Mouse (Mus musculus): ENCODE measurements at regions not wholly inside any gene's neighbourhood (a gene's known extent, or its start where the extent isn't known, plus 50 kb on each side); places are given as distances from the start of the nearest gene placed in this dataset. TPM values are rescaled to one million over a fixed set of nuclear protein-coding genes. Genes with fewer than 3 reads are reported as not detected.

DNA sequence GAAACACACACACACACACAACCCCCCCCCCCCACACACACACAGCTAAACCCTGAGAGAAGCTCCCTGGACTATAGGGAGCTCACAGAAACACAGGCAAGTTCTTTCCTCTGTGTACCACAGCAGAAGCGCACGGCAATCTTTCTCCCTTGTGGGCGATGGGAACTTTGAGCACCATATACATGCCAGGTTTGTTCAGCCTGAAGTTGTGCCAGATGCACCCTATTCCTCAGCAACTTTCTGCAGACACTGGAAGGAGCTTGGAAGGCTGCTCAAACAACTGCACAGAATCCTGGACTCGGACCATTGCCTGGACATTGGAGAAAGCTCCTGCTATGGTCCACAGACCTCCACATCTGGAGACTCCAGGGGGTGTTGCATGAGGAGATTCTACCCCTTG lies 74.3 kb upstream of the Zcchc13 start:
- DNase-seq (no peak), ATAC-seq (ENCODE audit: insufficient read depth) (peak; percentile 22; the same call in 1 of the 2 replicates)
- Histone ChIP-seq H3K4me1 (ENCODE audit: insufficient read depth) (0 out of 2 replicates have a peak, but pooled peaks cover 6% of the 10 kb centered on the region), H3K27ac (ENCODE audit: low read depth) (peak overlapping the region; percentile 73), H3K27me3 (ENCODE audit: insufficient read depth, low read length) (no peaks in the 10 kb centered on the region), H3K9ac (no peak overlapping the region), H3K4me3 (ENCODE audit: low read depth, low read length) (no peak overlapping the region), H3K4me2 (no peak overlapping the region), H3K9me3 (ENCODE audit: low read depth, low read length) (no peaks in the 10 kb centered on the region), H3K36me3 (ENCODE audit: insufficient read depth) (no peaks in the 10 kb centered on the region)
- no peak for TF ChIP-seq CTCF (IDR thresholded peaks at IDR 0.05; ENCODE audit: low read depth)
- 47% methylated on average over 4 of the region's 4 CpGs for WGBS

DNA sequence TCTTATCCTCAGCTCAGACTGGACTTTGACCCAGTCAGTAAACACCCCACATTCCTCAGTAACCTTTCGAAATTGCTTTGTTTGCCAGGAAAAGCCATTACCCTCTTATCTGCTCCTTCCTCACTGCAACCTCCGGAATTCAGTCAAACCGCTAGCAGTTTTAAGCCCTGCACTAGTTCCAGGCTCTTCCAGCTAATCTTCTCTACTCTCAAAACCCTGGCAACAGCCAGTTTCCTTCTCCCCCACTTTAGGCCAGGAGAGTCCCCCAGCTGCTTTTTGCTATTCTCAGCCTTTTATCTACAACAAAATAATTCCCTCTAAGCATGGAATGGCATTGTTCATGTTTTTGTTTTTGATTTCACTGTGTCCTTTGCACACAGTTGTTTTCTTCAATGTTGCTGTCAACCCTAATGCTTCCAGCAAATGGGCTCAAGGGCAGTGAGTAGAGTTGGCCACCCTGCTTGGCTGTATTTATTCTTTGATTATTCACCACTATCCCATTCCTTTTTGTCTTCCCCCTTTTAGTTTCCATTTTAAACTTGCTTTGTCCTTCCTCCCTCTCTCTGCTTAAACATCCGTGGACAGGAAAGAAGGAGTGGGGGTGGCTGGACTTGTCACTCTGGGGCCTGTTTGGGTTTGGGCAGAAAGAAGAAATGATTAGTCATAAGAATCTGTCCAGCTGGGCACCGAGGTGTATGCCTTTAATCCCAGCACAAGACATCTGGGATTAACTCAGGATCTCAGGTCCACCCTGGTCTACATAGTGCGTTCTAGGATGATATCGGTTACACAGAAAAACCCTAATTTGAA lies 73.5 kb upstream of the Zcchc13 start:
- Histone ChIP-seq H3K4me1 (ENCODE audit: insufficient read depth) (0 out of 2 replicates have a peak, but pooled peaks cover 6% of the 10 kb centered on the region), H3K9ac (no peak overlapping the region), H3K4me2 (peak overlapping the region; percentile 15; the same call in 1 of the 2 replicates), H3K9me3 (ENCODE audit: low read depth, low read length) (no peaks in the 10 kb centered on the region), H3K36me3 (ENCODE audit: insufficient read depth) (no peaks in the 10 kb centered on the region), H3K27me3 (ENCODE audit: insufficient read depth, low read length) (no peaks in the 10 kb centered on the region), H3K27ac (ENCODE audit: low read depth) (peak overlapping the region; percentile 73), H3K4me3 (ENCODE audit: low read depth, low read length) (no peak overlapping the region)
- 34% methylated on average over 7 of the region's 7 CpGs for WGBS
- TF ChIP-seq CTCF (IDR thresholded peaks at IDR 0.05; ENCODE audit: low read depth): no peak
- DNase-seq (peak; percentile 63), ATAC-seq (ENCODE audit: insufficient read depth) (no peak)

DNA sequence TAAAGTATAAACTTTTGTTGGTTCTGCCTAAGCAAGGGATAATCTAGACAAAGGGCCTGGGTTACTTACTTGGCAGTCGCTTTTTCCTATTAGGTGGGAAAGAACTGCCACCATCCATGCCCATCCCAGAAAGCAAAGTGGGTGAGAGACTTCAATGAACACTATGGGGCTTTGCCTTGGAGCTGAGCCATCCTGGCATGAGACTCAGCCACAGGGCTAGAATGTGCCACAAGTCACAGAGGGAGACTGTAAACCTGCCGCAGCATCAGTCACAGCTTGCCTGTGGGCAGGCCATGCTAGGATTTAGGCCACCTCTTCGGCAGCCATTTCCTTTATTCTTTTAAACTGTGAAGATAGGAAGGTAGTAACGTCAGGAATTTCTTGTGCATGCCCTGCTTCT lies 72.9 kb upstream of the Zcchc13 start:
- WGBS: 68% methylated on average over 4 of the region's 4 CpGs
- TF ChIP-seq CTCF (IDR thresholded peaks at IDR 0.05; ENCODE audit: low read depth): no peak
- no peak for DNase-seq
- peaks cover 4% of the 10 kb centered on the region; the same call in 1 of the 2 replicates for H3K36me3 ChIP-seq (ENCODE audit: insufficient read depth)
- H3K4me2 ChIP-seq: no peak overlapping the region
- no peak overlapping the region for H3K4me3 ChIP-seq (ENCODE audit: low read depth, low read length)
- H3K27me3 ChIP-seq (ENCODE audit: insufficient read depth, low read length): no peaks in the 10 kb centered on the region
- H3K4me1 ChIP-seq (ENCODE audit: insufficient read depth): 0 out of 2 replicates have a peak, but pooled peaks cover 6% of the 10 kb centered on the region
- no peaks in the 10 kb centered on the region for H3K9me3 ChIP-seq (ENCODE audit: low read depth, low read length)
- no peak overlapping the region for H3K9ac ChIP-seq
- ATAC-seq (ENCODE audit: insufficient read depth): no peak
- peak overlapping the region; percentile 73 for H3K27ac ChIP-seq (ENCODE audit: low read depth)

DNA sequence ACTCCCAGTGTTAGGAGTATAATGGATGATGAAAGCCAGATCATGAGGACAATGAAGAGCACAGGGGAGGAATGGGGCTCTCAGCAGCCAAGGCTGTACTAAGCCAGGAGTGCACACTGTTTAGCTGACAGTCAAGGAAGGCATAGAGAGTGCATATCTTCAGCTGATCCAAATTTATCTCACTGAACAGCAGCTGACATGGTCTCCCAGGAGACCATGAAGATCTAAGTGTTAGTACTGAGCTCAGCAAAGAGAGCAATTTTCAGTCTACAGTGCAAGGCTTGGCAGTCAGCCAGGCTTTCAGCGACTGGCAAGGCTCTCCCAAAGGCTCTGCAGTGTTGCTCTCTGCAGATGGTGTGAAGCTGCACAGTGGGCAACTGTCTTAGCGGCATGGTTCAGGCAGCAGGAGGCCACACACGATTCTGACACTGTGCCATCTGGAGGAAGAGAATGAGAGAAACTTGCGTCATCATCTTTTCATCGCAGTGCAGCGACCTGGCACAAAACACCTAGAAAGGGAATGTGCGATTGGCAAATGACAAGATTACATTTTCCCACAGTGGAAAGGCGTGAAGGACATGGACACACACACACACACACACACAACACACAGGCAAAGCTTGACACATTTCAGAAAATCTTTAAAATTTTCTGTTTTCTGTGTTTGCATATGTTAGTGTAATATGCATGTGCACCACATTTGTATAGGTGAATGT lies 66.7 kb upstream of the Zcchc13 start:
- Histone ChIP-seq H3K27me3 (ENCODE audit: insufficient read depth, low read length) (no peaks in the 10 kb centered on the region), H3K9me3 (ENCODE audit: low read depth, low read length) (no peaks in the 10 kb centered on the region), H3K36me3 (ENCODE audit: insufficient read depth) (peaks cover 9% of the 10 kb centered on the region), H3K9ac (no peak overlapping the region), H3K27ac (ENCODE audit: low read depth) (0 out of 2 replicates have a peak overlapping the region, but pooled peaks have one; percentile 25), H3K4me2 (no peak overlapping the region), H3K4me3 (ENCODE audit: low read depth, low read length) (no peak overlapping the region), H3K4me1 (ENCODE audit: insufficient read depth) (no peaks in the 10 kb centered on the region)
- TF ChIP-seq CTCF (IDR thresholded peaks at IDR 0.05; ENCODE audit: low read depth): no peak
- 36% methylated on average over 8 of the region's 8 CpGs for WGBS
- DNase-seq (peak; percentile 87), ATAC-seq (ENCODE audit: insufficient read depth) (peak; percentile 93)

DNA sequence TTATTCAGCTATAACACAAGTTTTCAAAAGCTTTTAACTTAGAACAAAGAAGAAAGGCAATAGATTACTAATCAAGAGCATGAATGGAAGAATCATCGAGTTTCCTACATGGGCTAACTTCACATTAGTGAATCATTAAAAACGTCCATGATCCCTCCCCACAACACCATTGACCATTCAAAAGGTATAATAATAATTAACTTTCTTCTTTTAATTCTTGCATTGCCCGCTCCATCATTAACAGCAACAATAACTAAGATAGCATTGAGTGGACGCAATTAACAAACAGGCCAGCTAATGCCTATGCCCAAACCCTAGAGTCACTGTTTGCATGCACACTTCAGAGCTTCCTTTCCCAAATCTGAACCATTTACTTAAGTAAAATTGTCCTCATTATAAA lies 57.0 kb upstream of the Zcchc13 start:
- Histone ChIP-seq H3K4me1 (ENCODE audit: insufficient read depth) (no peaks in the 10 kb centered on the region), H3K9ac (no peak overlapping the region), H3K27ac (ENCODE audit: low read depth) (no peak overlapping the region), H3K4me2 (no peak overlapping the region), H3K4me3 (ENCODE audit: low read depth, low read length) (no peak overlapping the region), H3K9me3 (ENCODE audit: low read depth, low read length) (no peaks in the 10 kb centered on the region), H3K36me3 (ENCODE audit: insufficient read depth) (peaks cover 11% of the 10 kb centered on the region; the same call in 1 of the 2 replicates), H3K27me3 (ENCODE audit: insufficient read depth, low read length) (no peaks in the 10 kb centered on the region)
- WGBS: 87% methylated on average over 4 of the region's 4 CpGs
- no peak for ATAC-seq (ENCODE audit: insufficient read depth)
- no peak for DNase-seq
- no peak for TF ChIP-seq CTCF (IDR thresholded peaks at IDR 0.05; ENCODE audit: low read depth)

DNA sequence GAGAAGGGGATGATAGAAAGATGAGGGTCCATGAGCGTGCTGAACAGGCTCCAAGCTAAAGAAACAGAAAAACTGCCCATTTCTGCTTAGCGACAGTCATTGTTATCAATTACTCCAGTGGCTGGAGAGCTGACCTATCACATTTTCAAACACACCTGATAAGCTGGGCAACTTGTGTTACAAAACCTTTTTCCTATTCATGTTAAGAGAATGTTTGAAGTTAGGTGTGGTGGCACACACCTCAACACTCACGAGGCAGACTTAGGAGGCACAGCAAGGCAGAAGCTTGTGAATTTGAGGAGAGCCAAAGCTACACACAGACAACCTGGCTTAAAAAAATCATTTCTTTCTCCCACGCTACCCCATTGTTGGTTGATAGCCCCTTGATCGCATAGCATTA lies 50.9 kb upstream of the Zcchc13 start:
- no peak overlapping the region for H3K4me3 ChIP-seq (ENCODE audit: low read depth, low read length)
- DNase-seq (no peak), ATAC-seq (ENCODE audit: insufficient read depth) (no peak)
- H3K4me2 ChIP-seq: no peak overlapping the region
- H3K27ac ChIP-seq (ENCODE audit: low read depth): no peak overlapping the region
- H3K9ac ChIP-seq: no peak overlapping the region
- 75% methylated on average over 5 of the region's 5 CpGs for WGBS
- no peaks in the 10 kb centered on the region for H3K9me3 ChIP-seq (ENCODE audit: low read depth, low read length)
- peaks cover 23% of the 10 kb centered on the region; the same call in 1 of the 2 replicates for H3K36me3 ChIP-seq (ENCODE audit: insufficient read depth)
- H3K4me1 ChIP-seq (ENCODE audit: insufficient read depth): no peaks in the 10 kb centered on the region
- no peak for TF ChIP-seq CTCF (IDR thresholded peaks at IDR 0.05; ENCODE audit: low read depth)
- H3K27me3 ChIP-seq (ENCODE audit: insufficient read depth, low read length): no peaks in the 10 kb centered on the region

MicroRNAs in the stretch of these regions (microRNA counts, 519-probe panel; counts per million panel counts)
- microRNA mmu-miR-374 (3,915 counts per million, percentile 81 among the panel's probes with 10 or more counts), microRNA mmu-miR-421 (3,222 counts per million, percentile 62 among the panel's probes with 10 or more counts)

Small RNA genes in the stretch of these regions (microRNA-seq; reads per million reads assigned to microRNA genes)
- not detected for gene Mir374b (ENCODE audit: borderline number of aligned reads)
- not detected for gene Mir374c (ENCODE audit: borderline number of aligned reads)
- 828 reads per million, percentile 71 among the genes with 10 or more reads in this experiment for gene Mir421 (ENCODE audit: borderline number of aligned reads)
